Mouse (Mus musculus): ENCODE data around the gene Slc1a2. TPM values are rescaled to one million over a fixed set of nuclear protein-coding genes. Genes with fewer than 3 reads are reported as not detected.

Slc1a2 gene
- total RNA-seq, 2 experiments from 2014 or later = 1,660 to 1,742 TPM

- no peak for DNase-seq (ENCODE audit: extremely low spot score in 1 of 2, low spot score in 2 of 2)
- Histone ChIP-seq H3K27ac (no peak overlapping the region), H3K4me3 (no peak overlapping the region)
- intact Hi-C loops (cut with DNase I) = no loop called here
- no peak for TF ChIP-seq CTCF (IDR thresholded peaks at IDR 0.05)
Observed at GRCm38 (mm10) chr2:102831547-102831946, 173.1 kb downstream of the Slc1a2 start.

- no peak for DNase-seq (ENCODE audit: extremely low spot score in 1 of 2, low spot score in 2 of 2)
- Histone ChIP-seq H3K4me3 (no peak overlapping the region), H3K27ac (no peak overlapping the region)
- no peak for TF ChIP-seq CTCF (IDR thresholded peaks at IDR 0.05)
- intact Hi-C loops (cut with DNase I) = no loop called here
Observed at GRCm38 (mm10) chr2:102838179-102838578, 179.7 kb downstream of the Slc1a2 start.

Other genes starting within 250 kb of the Slc1a2 start
- 10 to 100 TPM; 57.3 to 62.8 TPM for gene Fjx1, start 206.2 kb upstream of the Slc1a2 start, total RNA-seq (2021)
- gene Pamr1, start 108.6 kb upstream of the Slc1a2 start, total RNA-seq (2021) = 10 to 100 TPM; 40.5 to 51.1 TPM
- gene Cd44, start 243.0 kb downstream of the Slc1a2 start, total RNA-seq (2021) = 1 to 10 TPM; 2.9 to 4.4 TPM

All from left cerebral cortex, adult 2 months (tissue).